Mouse (Mus musculus): Measurements from ENCODE around the gene Nol10.

DNA sequence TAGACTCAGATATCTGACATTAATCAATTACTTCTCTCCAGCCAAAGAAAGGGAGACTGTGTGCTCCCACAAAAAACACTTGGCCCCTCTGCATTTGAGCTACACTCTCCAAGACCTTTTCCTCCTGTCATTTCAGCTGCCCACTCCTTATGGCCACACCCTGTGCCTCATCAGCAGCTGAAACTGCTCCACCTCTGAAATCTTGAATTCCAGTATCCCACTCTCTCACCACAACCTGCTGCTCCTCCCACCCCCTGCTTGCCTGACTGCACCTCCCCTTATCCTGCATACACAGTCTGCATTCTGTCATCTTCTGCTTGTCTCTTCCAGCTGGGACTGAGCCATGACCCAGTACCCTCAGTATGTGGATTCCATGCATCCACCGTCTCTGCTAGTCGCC is 9.9 kb upstream of the Nol10 start:
- no peak for TF ChIP-seq EP300 (IDR thresholded peaks at IDR 0.05; ENCODE audit: low read depth)
- TF ChIP-seq CTCF (IDR thresholded peaks at IDR 0.05; ENCODE audit: low read depth) = no peak
